Mouse (Mus musculus) heart, adult 2 months (tissue): ENCODE measurements around the gene Catsper4. TPM values are rescaled to one million over a fixed set of nuclear protein-coding genes. Genes with fewer than 3 reads are reported as not detected.

ENCODE experiments used
- DNase-seq, 2 experiments: peaks; one replicate each; pipeline ENCODE4 v3.0.0; 2021
- H3K27ac ChIP-seq: fragments of 200-600 bp; 2 replicates; pipeline ENCODE4 v1.8.1; 2022
- H3K27me3 ChIP-seq: fragments of 200-500 bp; 2 replicates; pipeline ENCODE4 v1.6.1; 2012; ENCODE audit warnings: mild to moderate bottlenecking, low read length, inconsistent platforms, mixed read lengths; ENCODE audit not compliant: control insufficient read depth, insufficient read depth
- H3K36me3 ChIP-seq: fragments of 200-500 bp; 2 replicates; pipeline ENCODE4 v1.6.1; 2012; ENCODE audit warnings: low read length, inconsistent platforms; ENCODE audit not compliant: control insufficient read depth, insufficient read depth
- H3K4me1 ChIP-seq: fragments of 200-500 bp; 2 replicates; pipeline ENCODE4 v1.6.1; 2011; ENCODE audit warnings: low read length; ENCODE audit not compliant: control insufficient read depth, insufficient read depth
- H3K4me3 ChIP-seq: fragments of 200-600 bp; 2 replicates; pipeline ENCODE4 v1.8.1; 2022
- H3K79me2 ChIP-seq: fragments of 200-500 bp; replicated peaks from 2 replicates; pipeline ENCODE4 v1.6.1; 2012; ENCODE audit warnings: mild to moderate bottlenecking, inconsistent platforms, low read length, moderate library complexity, mixed read lengths; ENCODE audit not compliant: control insufficient read depth, insufficient read depth
- H3K9ac ChIP-seq: fragments of 200-500 bp; 2 replicates; pipeline ENCODE4 v1.6.1; 2012; ENCODE audit warnings: low read depth, mild to moderate bottlenecking, control low read depth, inconsistent platforms, low read length, mixed read lengths
- CTCF ChIP-seq: fragments of 200-600 bp; IDR thresholded peaks from 2 replicates; pipeline ENCODE4 v1.8.1; 2022; ENCODE audit warnings: antibody characterized with exemption, mild to moderate bottlenecking, moderate library complexity
- EP300 ChIP-seq: fragments of 200-500 bp; IDR thresholded peaks from 2 replicates; pipeline ENCODE4 v1.6.1; 2011; ENCODE audit warnings: low read depth, low read length, control low read depth; ENCODE audit not compliant: insufficient read depth
- POLR2A ChIP-seq: fragments of 200-500 bp; IDR thresholded peaks from 2 replicates; pipeline ENCODE4 v1.6.1; 2011; ENCODE audit warnings: mild to moderate bottlenecking, low read depth, low read length, control low read depth; ENCODE audit not compliant: insufficient read depth
- WGBS: fragments of 180-500 bp; shearing (Covaris S2); methylation state at CpG from one replicate; pipeline ENCODE4 v1.1.7; 2018; 5-methylcytosine and 5-hydroxymethylcytosine counted together
- intact Hi-C: fragments of 180-260 bp; cut with DNase I; formaldehyde crosslinking; loops from one replicate; pipeline ENCODE4 v1.15.1; 2025
- polyA plus RNA-seq: library from polyadenylated mRNA; depleted of rRNA; stranded (reverse); fragments of >200 nt; gene quantifications from 2 replicates; pipeline ENCODE4 v1.2.3, GENCODE M21; 2012; rRNA removed
- total RNA-seq, 2 experiments: library from RNA; stranded (reverse); gene quantifications; 2 replicates each; pipeline ENCODE4 v1.2.3; 2021

Catsper4 gene
- total and polyA plus RNA-seq, 3 experiments: not detected

DNA sequence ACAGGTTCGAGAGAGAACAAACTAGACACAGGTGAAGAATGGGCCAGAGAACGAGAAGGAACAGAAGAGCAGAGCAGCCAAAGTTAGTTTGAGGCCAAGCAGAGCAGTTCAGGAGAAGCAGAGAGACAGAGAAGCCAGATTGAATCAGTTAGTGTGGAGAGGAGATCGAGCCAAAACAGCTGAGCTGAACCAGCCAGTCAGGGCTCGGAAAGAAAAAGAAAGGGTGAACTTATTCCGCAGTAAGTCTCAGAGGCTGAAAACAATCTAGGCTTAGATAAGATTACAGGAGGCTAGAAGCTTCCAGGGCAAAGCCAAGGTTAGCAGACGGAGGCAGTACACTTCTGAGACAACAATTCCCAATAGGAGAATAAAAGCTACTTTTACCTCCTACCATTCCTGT, 62.2 kb downstream of the Catsper4 start:
- Histone ChIP-seq H3K27me3 (no peaks in the 10 kb centered on the region), H3K36me3 (peaks cover 11% of the 10 kb centered on the region), H3K27ac (peak overlapping the region; percentile 41), H3K9ac (0 out of 2 replicates have a peak overlapping the region, but pooled peaks have one; percentile 14), H3K4me1 (0 out of 2 replicates have a peak, but pooled peaks cover 1% of the 10 kb centered on the region), H3K79me2 (no peaks in the 10 kb centered on the region; the same call in 1 of the 2 replicates), H3K4me3 (no peak overlapping the region)
- TF ChIP-seq POLR2A: no peak
- TF ChIP-seq CTCF: no peak
- TF ChIP-seq EP300: no peak
- WGBS: 23% methylated on average over 6 of the region's 6 CpGs
- intact Hi-C loops: no loop called here
- DNase-seq: no peak

DNA sequence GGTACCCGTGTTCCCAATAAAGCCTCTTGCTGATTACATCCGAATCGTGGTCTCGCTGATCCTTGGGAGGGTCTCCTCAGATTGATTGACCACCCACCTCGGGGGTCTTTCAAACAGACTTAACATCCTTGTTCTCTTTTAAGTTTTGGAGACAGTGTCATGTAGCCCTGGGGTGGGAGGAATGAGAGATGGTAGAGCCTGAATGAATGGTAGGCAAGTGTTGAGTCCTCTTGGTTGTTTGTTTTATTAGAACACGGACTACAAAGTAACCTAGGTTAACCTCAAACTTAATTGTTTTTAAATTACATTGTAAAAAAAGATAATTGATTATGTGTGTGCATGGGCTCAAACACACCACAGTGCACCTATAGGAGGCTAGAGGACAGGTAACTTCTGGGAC, 62.6 kb downstream of the Catsper4 start:
- 90% methylated on average over 6 of the region's 6 CpGs for WGBS
- no peak for DNase-seq
- 0 out of 2 replicates have a peak, but pooled peaks cover 1% of the 10 kb centered on the region for H3K4me1 ChIP-seq
- no peaks in the 10 kb centered on the region; the same call in 1 of the 2 replicates for H3K79me2 ChIP-seq
- H3K36me3 ChIP-seq: peaks cover 11% of the 10 kb centered on the region
- peak overlapping the region; percentile 41 for H3K27ac ChIP-seq
- no peak for TF ChIP-seq CTCF
- no peak for TF ChIP-seq POLR2A
- no peak for TF ChIP-seq EP300
- no peak overlapping the region for H3K9ac ChIP-seq
- H3K4me3 ChIP-seq: no peak overlapping the region
- H3K27me3 ChIP-seq: no peaks in the 10 kb centered on the region
- intact Hi-C loops: no loop called here

Other genes starting within 250 kb of the Catsper4 start
- gene Dhdds, start 226.5 kb downstream of the Catsper4 start, total RNA-seq: 10 to 100 TPM; 28.3 to 28.8 TPM
- 21.6 and 34.2 TPM in 2 replicates for gene Dhdds, start 226.5 kb downstream of the Catsper4 start, polyA plus RNA-seq
- not detected for gene Lin28a, start 208.5 kb downstream of the Catsper4 start, total RNA-seq
- gene Lin28a, start 208.5 kb downstream of the Catsper4 start, polyA plus RNA-seq: not detected in 2 replicates
- not detected for gene Zfp683, start 173.5 kb downstream of the Catsper4 start, total RNA-seq
- not detected in 2 replicates for gene Zfp683, start 173.5 kb downstream of the Catsper4 start, polyA plus RNA-seq
- gene Crybg2, start 166.6 kb downstream of the Catsper4 start, total RNA-seq: not detected
- gene Crybg2, start 166.6 kb downstream of the Catsper4 start, polyA plus RNA-seq: 0.49 TPM in 1 of 2 replicates, not detected in the other
- gene Cd52, start 132.3 kb downstream of the Catsper4 start, total RNA-seq: 1 to 10 TPM; 4.1 to 5.8 TPM
- 9.0 and 19.2 TPM in 2 replicates for gene Cd52, start 132.3 kb downstream of the Catsper4 start, polyA plus RNA-seq
- gene Ubxn11, start 124.8 kb downstream of the Catsper4 start, total RNA-seq: 1 to 10 TPM; 1.6 to 2.1 TPM
- gene Ubxn11, start 124.8 kb downstream of the Catsper4 start, polyA plus RNA-seq: 3.3 and 6.9 TPM in 2 replicates
- gene Sh3bgrl3, start 98.6 kb downstream of the Catsper4 start, total RNA-seq: 10 to 100 TPM; 34.3 to 45.7 TPM
- gene Sh3bgrl3, start 98.6 kb downstream of the Catsper4 start, polyA plus RNA-seq: 98.9 and 139 TPM in 2 replicates
- 10 to 100 TPM; 54.4 to 63.2 TPM for gene Cep85, start 40.3 kb downstream of the Catsper4 start, total RNA-seq
- 52.2 and 73.7 TPM in 2 replicates for gene Cep85, start 40.3 kb downstream of the Catsper4 start, polyA plus RNA-seq
- not detected for gene Gm7534, start 24.4 kb downstream of the Catsper4 start, total RNA-seq
- not detected in 2 replicates for gene Gm7534, start 24.4 kb downstream of the Catsper4 start, polyA plus RNA-seq
- 1 to 10 TPM; 4.1 to 6.7 TPM for gene Cnksr1, start 11.0 kb upstream of the Catsper4 start, total RNA-seq
- 3.3 and 4.4 TPM in 2 replicates for gene Cnksr1, start 11.0 kb upstream of the Catsper4 start, polyA plus RNA-seq
- gene E130218I03Rik, start 16.3 kb upstream of the Catsper4 start, total RNA-seq: not detected
- gene E130218I03Rik, start 16.3 kb upstream of the Catsper4 start, polyA plus RNA-seq: not detected in 2 replicates
- 1 to 10 TPM; 3.3 to 4.3 TPM for gene Zfp593, start 18.2 kb upstream of the Catsper4 start, total RNA-seq
- gene Zfp593, start 18.2 kb upstream of the Catsper4 start, polyA plus RNA-seq: 2.8 and 2.9 TPM in 2 replicates
- not detected for gene Gm30191, start 19.6 kb upstream of the Catsper4 start, total RNA-seq
- gene Gm30191, start 19.6 kb upstream of the Catsper4 start, polyA plus RNA-seq: not detected in 2 replicates
- 1 to 10 TPM; 5.2 to 5.7 TPM for gene Grrp1, start 26.7 kb upstream of the Catsper4 start, total RNA-seq
- gene Grrp1, start 26.7 kb upstream of the Catsper4 start, polyA plus RNA-seq: 10.0 and 11.0 TPM in 2 replicates
- gene Pdik1l, start 60.5 kb upstream of the Catsper4 start, total RNA-seq: 1 to 10 TPM; 5.3 to 7.6 TPM
- gene Pdik1l, start 60.5 kb upstream of the Catsper4 start, polyA plus RNA-seq: 1.00 and 4.0 TPM in 2 replicates
- 100 to 1,000 TPM; 209 to 210 TPM for gene Trim63, start 87.7 kb upstream of the Catsper4 start, total RNA-seq
- gene Trim63, start 87.7 kb upstream of the Catsper4 start, polyA plus RNA-seq: 142 and 215 TPM in 2 replicates
- gene Slc30a2, start 115.8 kb upstream of the Catsper4 start, total RNA-seq: under 1 TPM; 0.45 to 0.65 TPM
- gene Slc30a2, start 115.8 kb upstream of the Catsper4 start, polyA plus RNA-seq: 0.12 and 0.35 TPM in 2 replicates
- 10 to 100 TPM; 18.0 to 19.6 TPM for gene Extl1, start 156.5 kb upstream of the Catsper4 start, total RNA-seq
- 23.7 and 24.4 TPM in 2 replicates for gene Extl1, start 156.5 kb upstream of the Catsper4 start, polyA plus RNA-seq
- gene Pafah2, start 168.9 kb upstream of the Catsper4 start, total RNA-seq: 10 to 100 TPM in 1 of 2 experiments, 1 to 10 TPM in 1; 6.4 to 11.0 TPM
- 11.7 and 17.8 TPM in 2 replicates for gene Pafah2, start 168.9 kb upstream of the Catsper4 start, polyA plus RNA-seq
- 10 to 100 TPM; 20.1 to 23.0 TPM for gene Stmn1, start 240.9 kb upstream of the Catsper4 start, total RNA-seq
- gene Stmn1, start 240.9 kb upstream of the Catsper4 start, polyA plus RNA-seq: 7.2 and 10.9 TPM in 2 replicates